Mouse (Mus musculus): ENCODE results near the gene Esr2. TPM values are rescaled to one million over a fixed set of nuclear protein-coding genes. Genes with fewer than 3 reads are reported as not detected.

The Esr2 gene
- total RNA-seq (2023), result not detected in 2 replicates

GRCm38 (mm10) chr12:76177000-76177863, at the start of gene Esr2:
TSS of gene Esr2 (minus strand) at chr12:76177259.

Other genes starting within 250 kb of the Esr2 start
- gene Tex21, start 69.5 kb upstream of the Esr2 start, total RNA-seq (2023), result not detected in 2 replicates
- gene Mthfd1, start 78.0 kb upstream of the Esr2 start, total RNA-seq (2023), result 9.5 and 10.3 TPM in 2 replicates
- gene Akap5, start 147.6 kb upstream of the Esr2 start, total RNA-seq (2023), result 0.18 and 0.66 TPM in 2 replicates
- gene Zbtb25, start 192.3 kb upstream of the Esr2 start, total RNA-seq (2023), result 4.5 and 4.9 TPM in 2 replicates
- gene Zbtb1, start 193.0 kb upstream of the Esr2 start, total RNA-seq (2023), result 4.6 and 6.0 TPM in 2 replicates
- gene Hspa2, start 226.9 kb upstream of the Esr2 start, total RNA-seq (2023), result 4.7 and 7.3 TPM in 2 replicates
- not detected in 2 replicates for gene Ppp1r36, start 240.3 kb upstream of the Esr2 start, total RNA-seq (2023)